Mouse (Mus musculus) cortical plate, adult 2 months (tissue): ENCODE data around the gene Gm44965.

ENCODE experiments used
- CTCF ChIP-seq: fragments of 200-500 bp; IDR thresholded peaks from 2 replicates; pipeline ENCODE4 v1.5.1; 2011; ENCODE audit warnings: mild to moderate bottlenecking, control low read depth, low read length; ENCODE audit not compliant: insufficient read depth; ENCODE audit errors: extremely low read depth
- POLR2A ChIP-seq: fragments of 200-500 bp; IDR thresholded peaks from 2 replicates; pipeline ENCODE4 v1.6.1; 2011; ENCODE audit warnings: mild to moderate bottlenecking, low read length, control low read depth; ENCODE audit not compliant: insufficient read depth; ENCODE audit errors: extremely low read depth

- no peak for TF ChIP-seq POLR2A
- peak; percentile 57 for TF ChIP-seq CTCF
Observed at GRCm38 (mm10) chr6:48546271-48546670, 47.5 kb upstream of the Gm44965 start.
